Mouse (Mus musculus): ENCODE data around the gene Olfr709-ps1. TPM values are rescaled to one million over a fixed set of nuclear protein-coding genes. Genes with fewer than 3 reads are reported as not detected.
"Not testable (repeated sequence)": the region's sequence is repeated elsewhere in the genome, so short reads cannot be mapped to it uniquely, and the experiment has no call there.

The Olfr709-ps1 gene
- not detected in 2 replicates for polyA plus RNA-seq (2014; fragmentation: Nextera tagmentation; extraction: Ambion mirVana)

DNA sequence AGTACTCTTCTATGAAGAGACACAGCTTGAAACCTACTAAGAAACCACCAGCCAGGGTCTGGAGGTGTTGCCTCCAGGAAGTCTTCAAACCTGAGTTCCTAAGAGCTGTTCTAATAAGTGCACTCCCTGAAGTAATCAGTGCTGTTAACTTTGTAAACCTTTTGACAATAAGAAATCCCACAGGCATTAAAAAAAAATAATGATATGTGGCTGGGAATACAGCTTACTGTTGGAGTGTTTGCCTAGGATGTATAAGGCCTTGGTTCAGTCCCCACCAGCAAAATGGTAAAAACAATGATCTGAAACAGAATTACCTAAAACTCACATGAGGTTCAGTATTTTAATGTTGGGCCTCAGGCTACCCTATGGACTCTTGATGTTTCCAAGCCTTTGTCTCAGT is at the start of gene Olfr709-ps1:
Gene Olfr709-ps1 (minus strand): TSS at position 101 of the 400 bp plus-strand sequence.
- ATAC-seq (ENCODE audit: insufficient read depth, low FRiP score, low TSS enrichment) (no peak), DNase-seq (ENCODE audit: low spot score) (no peak)
- no peak within 1 kb of the TSS for H3K4me2 ChIP-seq (ENCODE audit: low read depth)
- no peak within 1 kb of the TSS for H3K27ac ChIP-seq (ENCODE audit: low read depth, low read length)
- H3K4me1 ChIP-seq (ENCODE audit: control insufficient read depth, insufficient read depth, low read length): no peaks in the 10 kb centered on the region
- H3K9me3 ChIP-seq (ENCODE audit: control insufficient read depth, low read length): no peaks in the 10 kb centered on the region
- H3K9ac ChIP-seq (ENCODE audit: low read length): no peak within 1 kb of the TSS
- H3K27me3 ChIP-seq (ENCODE audit: control insufficient read depth, insufficient read depth, low read length): no peaks in the 10 kb centered on the region
- no peak within 1 kb of the TSS for H3K4me3 ChIP-seq (ENCODE audit: low read depth, low read length)
- H3K36me3 ChIP-seq (ENCODE audit: control insufficient read depth, insufficient read depth, low read length): no peaks in the 10 kb centered on the region

DNA sequence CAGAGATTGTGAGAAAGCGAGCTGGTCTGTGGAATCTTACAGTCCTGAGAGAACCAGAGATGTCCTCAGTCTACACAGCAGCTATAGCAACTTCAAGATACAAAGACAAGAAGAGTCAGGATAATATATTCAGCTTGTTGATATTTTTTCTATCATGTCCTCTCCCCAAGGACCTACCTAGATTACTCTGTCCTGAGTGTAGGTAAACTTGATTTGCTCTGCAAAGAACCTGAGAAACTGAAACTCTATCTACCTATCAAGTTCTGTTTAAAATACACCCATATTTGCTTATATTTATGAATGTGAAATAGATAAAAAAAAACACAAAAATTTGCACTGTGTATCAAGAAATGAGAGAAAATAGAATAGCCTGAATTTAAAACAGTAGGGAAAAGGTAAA is 43.3 kb upstream of the Olfr709-ps1 start, which contains the start of gene Olfr711:
Gene Olfr711 (minus strand): TSS at position 101 of the 400 bp plus-strand sequence.
- ATAC-seq (ENCODE audit: insufficient read depth, low FRiP score, low TSS enrichment) (no peak), DNase-seq (ENCODE audit: low spot score) (no peak)
- Histone ChIP-seq H3K36me3 (ENCODE audit: control insufficient read depth, insufficient read depth, low read length) (no peaks in the 10 kb centered on the region), H3K27me3 (ENCODE audit: control insufficient read depth, insufficient read depth, low read length) (no peaks in the 10 kb centered on the region), H3K4me2 (ENCODE audit: low read depth) (no peak within 1 kb of the TSS), H3K4me3 (ENCODE audit: low read depth, low read length) (no peak within 1 kb of the TSS), H3K4me1 (ENCODE audit: control insufficient read depth, insufficient read depth, low read length) (no peaks in the 10 kb centered on the region), H3K9me3 (ENCODE audit: control insufficient read depth, low read length) (no peaks in the 10 kb centered on the region), H3K9ac (ENCODE audit: low read length) (no peak within 1 kb of the TSS), H3K27ac (ENCODE audit: low read depth, low read length) (no peak within 1 kb of the TSS)
- WGBS: 74% methylated on average over 1 of the region's 1 CpGs

DNA sequence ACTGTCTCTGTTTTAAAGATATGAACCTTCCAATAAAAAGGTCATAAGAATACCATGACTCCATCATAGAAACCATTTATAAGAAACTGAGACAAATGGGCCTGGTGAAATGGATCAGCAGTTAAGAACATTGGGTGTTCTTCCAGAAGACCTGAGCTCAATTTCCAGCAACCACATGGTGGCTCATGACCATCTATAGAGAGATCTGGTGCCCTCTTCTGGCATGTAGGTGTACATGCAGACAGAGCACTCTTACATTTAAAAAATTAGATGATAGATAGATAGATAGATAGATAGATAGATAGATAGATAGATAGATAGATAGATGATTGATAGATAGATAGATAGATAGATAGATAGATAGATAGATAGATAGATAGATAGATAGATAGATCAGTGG is 35.5 kb upstream of the Olfr709-ps1 start:
- ATAC-seq (ENCODE audit: insufficient read depth, low FRiP score, low TSS enrichment); H3K27ac ChIP-seq (ENCODE audit: low read depth, low read length); H3K4me2 ChIP-seq (ENCODE audit: low read depth); H3K4me1 ChIP-seq (ENCODE audit: control insufficient read depth, insufficient read depth, low read length); H3K36me3 ChIP-seq (ENCODE audit: control insufficient read depth, insufficient read depth, low read length); H3K9me3 ChIP-seq (ENCODE audit: control insufficient read depth, low read length); DNase-seq (ENCODE audit: low spot score); H3K9ac ChIP-seq (ENCODE audit: low read length); H3K27me3 ChIP-seq (ENCODE audit: control insufficient read depth, insufficient read depth, low read length); H3K4me3 ChIP-seq (ENCODE audit: low read depth, low read length): not testable (repeated sequence)

DNA sequence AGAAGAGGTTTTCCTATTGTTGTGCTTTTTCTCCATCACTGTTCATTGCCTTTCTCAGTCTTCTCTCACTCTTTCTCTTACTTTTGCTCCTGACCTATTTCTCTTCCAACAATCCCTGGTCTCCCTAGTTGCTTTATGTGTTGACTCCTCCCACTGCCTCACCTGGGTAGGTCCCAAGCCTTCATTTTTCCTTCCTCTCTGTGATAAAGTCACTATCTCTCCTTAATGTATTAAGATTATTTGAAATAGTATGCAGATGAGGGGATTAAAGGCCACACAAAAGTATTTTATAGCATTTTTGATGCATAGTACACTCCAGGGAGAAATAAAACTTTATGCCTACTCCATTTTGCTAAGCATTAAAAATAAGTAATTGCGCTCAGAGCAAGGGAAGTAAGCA is 31.8 kb upstream of the Olfr709-ps1 start, which contains the start of gene Olfr6:
Gene Olfr6 (minus strand): TSS at position 101 of the 400 bp plus-strand sequence.
- 81% methylated on average over 1 of the region's 1 CpGs for WGBS
- no peaks in the 10 kb centered on the region for H3K4me1 ChIP-seq (ENCODE audit: control insufficient read depth, insufficient read depth, low read length)
- no peaks in the 10 kb centered on the region for H3K27me3 ChIP-seq (ENCODE audit: control insufficient read depth, insufficient read depth, low read length)
- H3K4me2 ChIP-seq (ENCODE audit: low read depth): no peak within 1 kb of the TSS
- H3K36me3 ChIP-seq (ENCODE audit: control insufficient read depth, insufficient read depth, low read length): no peaks in the 10 kb centered on the region
- H3K9me3 ChIP-seq (ENCODE audit: control insufficient read depth, low read length): no peaks in the 10 kb centered on the region
- no peak for DNase-seq (ENCODE audit: low spot score)
- H3K4me3 ChIP-seq (ENCODE audit: low read depth, low read length): no peak within 1 kb of the TSS
- no peak within 1 kb of the TSS for H3K9ac ChIP-seq (ENCODE audit: low read length)
- no peak for ATAC-seq (ENCODE audit: insufficient read depth, low FRiP score, low TSS enrichment)
- H3K27ac ChIP-seq (ENCODE audit: low read depth, low read length): no peak within 1 kb of the TSS

DNA sequence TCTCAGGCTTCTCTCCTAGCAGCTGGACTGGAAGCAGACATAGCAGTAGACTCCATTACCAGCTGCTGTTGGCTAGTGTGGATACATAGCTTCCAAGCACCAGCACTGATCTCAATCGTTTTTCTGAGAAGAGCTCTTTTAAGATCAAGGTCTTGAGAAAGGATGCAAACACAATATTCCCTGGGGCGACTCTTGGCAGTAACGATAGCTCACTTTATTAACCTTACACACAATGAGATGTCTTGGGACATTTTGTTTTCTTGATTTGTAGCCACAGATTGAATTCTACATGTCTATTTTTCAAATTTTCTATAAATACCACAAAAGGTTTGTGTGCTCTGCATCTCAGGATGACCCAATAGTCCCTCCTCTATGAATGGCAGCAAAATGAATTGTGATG is 16.2 kb upstream of the Olfr709-ps1 start, which contains the start of gene Olfr710:
Gene Olfr710 (minus strand): TSS at position 101 of the 400 bp plus-strand sequence.
- H3K27me3 ChIP-seq (ENCODE audit: control insufficient read depth, insufficient read depth, low read length): no peaks in the 10 kb centered on the region
- H3K9me3 ChIP-seq (ENCODE audit: control insufficient read depth, low read length): no peaks in the 10 kb centered on the region
- H3K4me2 ChIP-seq (ENCODE audit: low read depth): no peak within 1 kb of the TSS
- no peak within 1 kb of the TSS for H3K4me3 ChIP-seq (ENCODE audit: low read depth, low read length)
- no peak within 1 kb of the TSS for H3K27ac ChIP-seq (ENCODE audit: low read depth, low read length)
- no peaks in the 10 kb centered on the region for H3K36me3 ChIP-seq (ENCODE audit: control insufficient read depth, insufficient read depth, low read length)
- ATAC-seq (ENCODE audit: insufficient read depth, low FRiP score, low TSS enrichment): no peak
- no peak for DNase-seq (ENCODE audit: low spot score)
- H3K9ac ChIP-seq (ENCODE audit: low read length): no peak within 1 kb of the TSS
- H3K4me1 ChIP-seq (ENCODE audit: control insufficient read depth, insufficient read depth, low read length): no peaks in the 10 kb centered on the region
- WGBS: 86% methylated on average over 3 of the region's 3 CpGs

DNA sequence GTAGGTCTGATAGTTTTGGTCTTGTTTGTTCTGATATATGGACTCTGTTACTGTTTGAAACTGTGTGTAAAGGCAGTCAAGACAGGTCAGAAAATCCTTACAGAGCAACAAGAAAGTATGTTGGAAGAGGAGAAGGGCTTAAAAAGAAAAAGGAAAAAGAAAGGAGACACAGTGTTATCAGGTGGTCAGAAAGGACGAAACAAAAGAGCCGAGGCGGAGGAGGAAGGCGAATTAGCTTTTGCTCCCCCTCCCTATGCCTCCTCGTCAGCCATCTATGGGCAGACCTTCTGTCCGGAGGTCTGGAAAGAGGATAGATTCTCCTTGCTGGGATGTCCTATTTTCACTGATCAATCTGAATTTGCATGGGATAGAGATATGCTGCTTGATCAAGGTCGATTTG is 11.1 kb downstream of the Olfr709-ps1 start:
- not testable (repeated sequence) for H3K9ac ChIP-seq (ENCODE audit: low read length); H3K27me3 ChIP-seq (ENCODE audit: control insufficient read depth, insufficient read depth, low read length); H3K27ac ChIP-seq (ENCODE audit: low read depth, low read length); H3K4me1 ChIP-seq (ENCODE audit: control insufficient read depth, insufficient read depth, low read length); ATAC-seq (ENCODE audit: insufficient read depth, low FRiP score, low TSS enrichment); DNase-seq (ENCODE audit: low spot score); H3K4me2 ChIP-seq (ENCODE audit: low read depth); H3K4me3 ChIP-seq (ENCODE audit: low read depth, low read length); H3K9me3 ChIP-seq (ENCODE audit: control insufficient read depth, low read length); H3K36me3 ChIP-seq (ENCODE audit: control insufficient read depth, insufficient read depth, low read length)
- 84% methylated on average over 2 of the region's 7 CpGs for WGBS

DNA sequence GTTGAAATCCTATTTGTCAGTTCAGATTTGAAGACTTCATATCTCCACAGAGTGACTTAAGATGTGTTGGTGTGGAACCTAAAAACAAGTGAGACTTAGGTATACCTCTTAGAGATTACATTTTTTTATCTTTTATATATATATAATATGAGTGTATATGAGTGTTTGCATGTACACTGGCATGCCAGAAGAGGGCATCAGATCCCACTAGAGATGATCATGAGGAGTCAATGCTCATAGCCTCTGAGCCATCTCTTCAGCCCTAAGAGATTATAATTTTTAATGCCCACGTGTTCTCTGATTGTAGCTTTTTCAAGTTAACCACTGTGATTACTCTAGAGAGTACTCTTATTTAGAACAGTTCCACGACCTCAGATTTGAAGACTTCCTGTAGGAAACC is 24.3 kb downstream of the Olfr709-ps1 start, which contains the start of gene Olfr1532-ps1:
Gene Olfr1532-ps1 (plus strand): TSS at position 326 of the 400 bp plus-strand sequence.
- H3K4me1 ChIP-seq (ENCODE audit: control insufficient read depth, insufficient read depth, low read length): no peaks in the 10 kb centered on the region
- no peaks in the 10 kb centered on the region for H3K36me3 ChIP-seq (ENCODE audit: control insufficient read depth, insufficient read depth, low read length)
- ATAC-seq (ENCODE audit: insufficient read depth, low FRiP score, low TSS enrichment): no peak
- H3K4me3 ChIP-seq (ENCODE audit: low read depth, low read length): no peak within 1 kb of the TSS
- H3K27me3 ChIP-seq (ENCODE audit: control insufficient read depth, insufficient read depth, low read length): no peaks in the 10 kb centered on the region
- no peak within 1 kb of the TSS for H3K27ac ChIP-seq (ENCODE audit: low read depth, low read length)
- no peaks in the 10 kb centered on the region for H3K9me3 ChIP-seq (ENCODE audit: control insufficient read depth, low read length)
- no peak within 1 kb of the TSS for H3K9ac ChIP-seq (ENCODE audit: low read length)
- H3K4me2 ChIP-seq (ENCODE audit: low read depth): no peak within 1 kb of the TSS
- WGBS: 79% methylated on average over 2 of the region's 2 CpGs
- DNase-seq (ENCODE audit: low spot score): no peak

DNA sequence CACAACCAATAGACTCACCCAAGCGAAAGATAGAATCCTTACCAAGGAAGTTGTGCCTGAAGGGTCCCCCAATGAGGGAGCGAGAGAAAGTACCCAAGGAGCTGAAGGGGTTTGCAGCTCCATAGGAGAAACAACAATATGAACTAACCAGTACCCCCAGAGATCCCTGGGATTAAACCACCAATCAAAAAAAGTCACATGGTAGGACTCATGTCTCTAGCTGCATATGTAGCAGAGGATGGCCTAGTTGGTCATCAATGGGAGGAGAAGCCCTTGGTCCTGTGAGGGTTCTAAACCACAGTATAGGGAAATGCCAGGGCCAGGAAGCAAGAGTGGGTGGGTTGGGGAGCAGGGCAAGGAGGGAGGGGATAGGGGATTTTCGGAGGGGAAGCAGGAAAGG is 30.9 kb downstream of the Olfr709-ps1 start, which contains the start of gene Olfr707:
Gene Olfr707 (minus strand): TSS at position 101 of the 400 bp plus-strand sequence.
- not testable (repeated sequence) for H3K4me1 ChIP-seq (ENCODE audit: control insufficient read depth, insufficient read depth, low read length); H3K9me3 ChIP-seq (ENCODE audit: control insufficient read depth, low read length); ATAC-seq (ENCODE audit: insufficient read depth, low FRiP score, low TSS enrichment); H3K36me3 ChIP-seq (ENCODE audit: control insufficient read depth, insufficient read depth, low read length); H3K27me3 ChIP-seq (ENCODE audit: control insufficient read depth, insufficient read depth, low read length); DNase-seq (ENCODE audit: low spot score); H3K4me2 ChIP-seq (ENCODE audit: low read depth); H3K4me3 ChIP-seq (ENCODE audit: low read depth, low read length); H3K27ac ChIP-seq (ENCODE audit: low read depth, low read length); H3K9ac ChIP-seq (ENCODE audit: low read length)
- 89% methylated on average over 3 of the region's 3 CpGs for WGBS

DNA sequence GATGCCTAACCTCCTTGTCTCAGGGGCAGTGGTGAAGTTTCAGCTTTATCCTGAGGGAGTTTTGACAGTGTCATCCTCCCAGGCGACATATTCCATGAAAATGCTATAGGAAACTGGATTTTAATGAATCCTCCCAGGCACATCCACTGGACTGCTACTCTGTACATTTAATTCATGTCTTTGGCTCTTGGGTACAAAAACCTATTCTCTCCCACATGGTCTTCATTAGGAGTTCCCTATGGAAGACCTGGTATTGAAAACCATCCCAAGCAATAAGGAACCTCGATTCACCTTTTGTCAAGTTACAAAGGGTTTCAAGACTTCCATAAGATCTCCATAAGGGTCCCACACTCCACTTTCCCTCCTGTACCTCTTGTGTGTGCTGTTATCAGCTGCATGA is 44.0 kb downstream of the Olfr709-ps1 start, which contains the start of gene Olfr706:
Gene Olfr706 (minus strand): TSS at position 101 of the 400 bp plus-strand sequence.
- H3K9me3 ChIP-seq (ENCODE audit: control insufficient read depth, low read length): no peaks in the 10 kb centered on the region
- H3K4me2 ChIP-seq (ENCODE audit: low read depth): no peak within 1 kb of the TSS
- no peaks in the 10 kb centered on the region for H3K4me1 ChIP-seq (ENCODE audit: control insufficient read depth, insufficient read depth, low read length)
- H3K9ac ChIP-seq (ENCODE audit: low read length): no peak within 1 kb of the TSS
- H3K36me3 ChIP-seq (ENCODE audit: control insufficient read depth, insufficient read depth, low read length): no peaks in the 10 kb centered on the region
- DNase-seq (ENCODE audit: low spot score): no peak
- WGBS: 85% methylated on average over 2 of the region's 2 CpGs
- no peak within 1 kb of the TSS for H3K4me3 ChIP-seq (ENCODE audit: low read depth, low read length)
- no peak for ATAC-seq (ENCODE audit: insufficient read depth, low FRiP score, low TSS enrichment)
- H3K27ac ChIP-seq (ENCODE audit: low read depth, low read length): no peak within 1 kb of the TSS
- H3K27me3 ChIP-seq (ENCODE audit: control insufficient read depth, insufficient read depth, low read length): no peaks in the 10 kb centered on the region
